Mouse (Mus musculus) hindbrain, embryonic 14.5 days (tissue): ENCODE data around the gene Rmnd5a. TPM values are rescaled to one million over a fixed set of nuclear protein-coding genes. Genes with fewer than 3 reads are reported as not detected.

Experiments
- ATAC-seq: fragments of 200-750 bp; cut with Nextera tagmentation; 2 replicates; pipeline ENCODE4 v1.8.0; 2017; ENCODE audit warnings: moderate number of reproducible peaks, mild to moderate bottlenecking, moderate TSS enrichment, moderate library complexity; ENCODE audit not compliant: low FRiP score
- DNase-seq: peaks from one replicate; pipeline ENCODE4 v3.0.0-alpha.2; 2015; ENCODE audit warnings: low spot score
- H3K27ac ChIP-seq: fragments of 300-500 bp; sonication (generic); 2 replicates; pipeline ENCODE4 v1.5.1; 2014; ENCODE audit warnings: mild to moderate bottlenecking, moderate library complexity
- H3K27me3 ChIP-seq: fragments of 300-500 bp; sonication (generic); 2 replicates; pipeline ENCODE4 v1.6.1; 2014; ENCODE audit warnings: mild to moderate bottlenecking, low read length, mixed read lengths; ENCODE audit not compliant: control insufficient read depth, insufficient read depth
- H3K36me3 ChIP-seq: fragments of 300-500 bp; sonication (generic); replicated peaks from 2 replicates; pipeline ENCODE4 v1.6.1; 2014; ENCODE audit not compliant: control insufficient read depth, insufficient read depth
- H3K4me1 ChIP-seq: fragments of 300-500 bp; sonication (generic); replicated peaks from 2 replicates; pipeline ENCODE4 v1.6.1; 2014; ENCODE audit warnings: antibody characterized with exemption, low read length, mixed read lengths; ENCODE audit not compliant: control insufficient read depth, insufficient read depth
- H3K4me2 ChIP-seq: fragments of 300-500 bp; sonication (generic); replicated peaks from 2 replicates; pipeline ENCODE4 v1.6.1; 2014; ENCODE audit warnings: mild to moderate bottlenecking, moderate library complexity
- H3K4me3 ChIP-seq: fragments of 300-500 bp; sonication (generic); replicated peaks from 2 replicates; pipeline ENCODE4 v1.5.1; 2014; ENCODE audit warnings: mild to moderate bottlenecking, low read length
- H3K9ac ChIP-seq: fragments of 300-500 bp; sonication (generic); 2 replicates; pipeline ENCODE4 v1.6.1; 2014
- H3K9me3 ChIP-seq: fragments of 300-500 bp; sonication (generic); 2 replicates; pipeline ENCODE4 v1.6.1; 2016; ENCODE audit warnings: low read length; ENCODE audit not compliant: control insufficient read depth
- WGBS: fragments of 180-500 bp; shearing (Covaris S2); extraction: QIAGEN DNeasy Blood & Tissue Kit; methylation state at CpG from one replicate; pipeline ENCODE4 v1.1.7; 2014; 5-methylcytosine and 5-hydroxymethylcytosine counted together
- polyA plus RNA-seq: library from polyadenylated mRNA; unstranded; fragments of >200 nt; fragmentation: Nextera tagmentation; extraction: Ambion mirVana; gene quantifications from 2 replicates; pipeline ENCODE4 v1.2.1, GENCODE M21; 2014

Gene Rmnd5a
- polyA plus RNA-seq, 1 experiment from 2014 or later: 5.8 TPM

DNA sequence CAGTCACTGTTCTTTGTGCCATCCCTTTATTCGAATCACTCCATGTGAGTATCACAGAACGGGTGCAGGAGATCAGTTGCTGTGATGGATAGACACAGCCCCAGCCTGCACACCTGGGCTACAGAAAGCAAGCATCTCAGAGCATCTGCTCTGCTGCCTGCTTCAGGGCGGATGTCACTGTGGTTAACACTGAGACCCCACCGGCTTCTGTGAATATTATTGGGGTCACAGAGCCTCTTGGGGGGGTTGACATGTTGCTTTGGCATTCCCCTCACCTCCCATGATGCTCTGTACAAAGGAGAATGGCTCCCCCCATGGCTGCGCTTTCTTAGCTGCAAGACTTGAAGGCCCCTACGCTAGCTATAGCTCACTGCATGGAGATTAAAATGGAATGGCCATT lies 71.0 kb downstream of the Rmnd5a start:
- H3K36me3 ChIP-seq: no peaks in the 10 kb centered on the region
- H3K4me1 ChIP-seq: no peaks in the 10 kb centered on the region
- H3K9ac ChIP-seq: no peak overlapping the region
- no peak for ATAC-seq
- H3K4me2 ChIP-seq: no peak overlapping the region
- no peak overlapping the region for H3K27ac ChIP-seq
- no peak overlapping the region for H3K4me3 ChIP-seq
- H3K27me3 ChIP-seq: no peaks in the 10 kb centered on the region
- 93% methylated on average over 6 of the region's 6 CpGs for whole genome bisulfite sequencing
- no peaks in the 10 kb centered on the region for H3K9me3 ChIP-seq
- DNase-seq: no peak

DNA sequence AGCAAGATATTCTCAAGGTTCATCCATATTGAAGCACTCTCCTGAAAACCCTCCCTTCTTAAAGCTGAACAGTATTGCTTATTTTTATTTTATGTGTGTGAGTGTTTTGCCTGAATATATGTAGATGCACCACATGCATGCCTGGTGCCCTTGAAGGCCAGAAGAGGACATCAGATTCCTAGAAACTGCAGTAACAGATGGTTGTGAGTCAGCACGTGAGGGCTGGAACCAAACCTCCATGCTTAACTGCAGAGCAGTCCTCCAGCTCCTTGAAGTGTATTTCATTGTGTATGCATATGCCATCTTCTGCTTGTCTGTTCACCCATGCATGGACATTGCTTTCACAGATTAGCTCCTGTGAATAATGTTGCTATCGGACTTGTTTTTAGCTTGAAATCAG lies 76.4 kb downstream of the Rmnd5a start:
- no peak for ATAC-seq

DNA sequence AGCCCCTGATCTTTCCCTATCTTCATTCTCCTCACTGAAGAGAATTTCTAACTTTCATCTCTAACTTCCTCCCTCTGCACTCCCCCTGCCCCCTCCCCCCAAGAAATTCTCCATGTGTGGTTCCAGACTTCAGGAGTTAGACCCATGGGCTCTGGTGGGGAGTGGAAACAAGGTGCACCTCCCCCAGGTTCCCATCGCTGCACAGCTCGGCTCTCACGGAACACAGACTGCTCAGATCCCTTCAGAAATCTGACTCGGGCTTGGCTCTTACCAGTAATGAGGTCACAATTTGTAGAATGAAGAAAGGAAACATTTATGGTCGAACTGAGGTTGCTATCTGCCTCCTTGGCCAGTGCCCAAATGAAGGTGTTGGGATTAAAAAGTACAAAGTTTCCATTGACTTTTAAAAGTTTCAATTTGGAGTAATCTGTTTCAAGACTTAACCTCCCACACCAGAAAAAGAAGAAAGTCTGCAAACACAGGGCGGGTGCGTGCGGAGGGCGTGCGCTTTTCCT lies 79.2 kb downstream of the Rmnd5a start:
- H3K9ac ChIP-seq: no peak overlapping the region
- no peak overlapping the region for H3K4me3 ChIP-seq
- WGBS: 89% methylated on average over 10 of the region's 10 CpGs
- no peaks in the 10 kb centered on the region for H3K27me3 ChIP-seq
- ATAC-seq: no peak
- no peaks in the 10 kb centered on the region for H3K36me3 ChIP-seq
- no peak overlapping the region for H3K27ac ChIP-seq
- DNase-seq: no peak
- H3K4me2 ChIP-seq: no peak overlapping the region
- no peaks in the 10 kb centered on the region for H3K4me1 ChIP-seq
- H3K9me3 ChIP-seq: no peaks in the 10 kb centered on the region

More for the DNA sequence above, 76.4 kb downstream of the Rmnd5a start:
- Histone ChIP-seq H3K27me3 (no peaks in the 10 kb centered on the region), H3K4me3 (no peak overlapping the region), H3K27ac (no peak overlapping the region), H3K9ac (no peak overlapping the region), H3K9me3 (no peaks in the 10 kb centered on the region), H3K4me1 (no peaks in the 10 kb centered on the region), H3K36me3 (no peaks in the 10 kb centered on the region), H3K4me2 (no peak overlapping the region)
- no peak for DNase-seq
- WGBS: 69% methylated on average over 2 of the region's 2 CpGs

- no peak overlapping the region for H3K9ac ChIP-seq
- no peak overlapping the region for H3K4me3 ChIP-seq
- H3K27me3 ChIP-seq: no peaks in the 10 kb centered on the region
- no peak overlapping the region for H3K27ac ChIP-seq
- no peaks in the 10 kb centered on the region for H3K4me1 ChIP-seq
- 66% methylated on average over 5 of the region's 5 CpGs for WGBS
- no peak overlapping the region for H3K4me2 ChIP-seq
- no peak for DNase-seq
- H3K36me3 ChIP-seq: no peaks in the 10 kb centered on the region
- no peaks in the 10 kb centered on the region for H3K9me3 ChIP-seq
- no peak for ATAC-seq
These were observed 79.7 kb downstream of the Rmnd5a start for GRCm38 (mm10) chr6:71360751-71361150.

DNA sequence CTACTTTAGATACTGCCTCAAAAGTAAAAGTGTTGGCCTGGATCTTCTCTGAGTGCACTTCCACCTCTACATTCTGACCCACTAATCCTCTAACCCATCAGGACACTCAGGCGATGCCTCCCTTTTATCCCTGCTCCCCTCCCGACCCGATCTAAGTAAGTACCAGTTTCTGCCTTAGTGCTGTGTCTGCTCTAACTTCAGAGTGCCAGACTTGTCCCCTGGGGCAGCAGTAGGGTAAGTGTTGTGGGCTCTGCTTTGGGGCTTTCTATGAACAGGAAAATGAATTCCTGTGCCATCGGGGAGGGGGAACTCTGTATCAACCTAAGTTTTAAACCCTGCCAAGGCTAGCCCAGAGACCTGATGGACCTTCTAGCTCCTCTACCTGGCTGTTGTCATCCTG lies 80.2 kb downstream of the Rmnd5a start:
- 83% methylated on average over 4 of the region's 4 CpGs for WGBS
- no peak overlapping the region for H3K9ac ChIP-seq
- no peaks in the 10 kb centered on the region for H3K4me1 ChIP-seq
- DNase-seq (no peak), ATAC-seq (no peak)
- no peaks in the 10 kb centered on the region for H3K27me3 ChIP-seq
- H3K36me3 ChIP-seq: no peaks in the 10 kb centered on the region
- no peak overlapping the region for H3K4me3 ChIP-seq
- H3K4me2 ChIP-seq: no peak overlapping the region
- H3K9me3 ChIP-seq: no peaks in the 10 kb centered on the region
- no peak overlapping the region for H3K27ac ChIP-seq

DNA sequence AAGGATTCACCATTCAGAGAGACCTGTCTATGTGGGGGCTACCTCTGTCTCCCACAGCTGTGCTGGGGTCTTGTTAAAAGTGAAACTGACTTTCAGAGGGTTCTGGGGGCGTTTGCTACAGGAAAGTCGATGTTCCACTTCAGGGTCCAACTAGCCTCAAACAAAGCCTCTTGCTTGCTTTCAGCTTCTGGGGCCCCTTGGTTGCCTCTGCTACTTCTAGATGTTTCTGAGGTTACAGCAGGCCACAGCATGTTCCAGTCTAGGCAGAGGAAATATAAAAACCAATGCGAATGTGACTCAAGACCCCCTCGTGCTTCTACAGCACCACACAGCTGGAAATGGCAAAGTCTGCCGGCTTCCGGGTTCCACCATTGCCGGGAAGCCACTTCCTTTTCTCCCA lies 82.9 kb downstream of the Rmnd5a start:
- Histone ChIP-seq H3K27me3 (no peaks in the 10 kb centered on the region), H3K9me3 (no peaks in the 10 kb centered on the region), H3K4me2 (no peak overlapping the region), H3K4me1 (no peaks in the 10 kb centered on the region), H3K9ac (no peak overlapping the region), H3K4me3 (no peak overlapping the region), H3K36me3 (no peaks in the 10 kb centered on the region), H3K27ac (no peak overlapping the region)
- DNase-seq (no peak), ATAC-seq (no peak)
- WGBS: 93% methylated on average over 7 of the region's 7 CpGs

- no peak overlapping the region for H3K27ac ChIP-seq
- no peak overlapping the region for H3K9ac ChIP-seq
- H3K36me3 ChIP-seq: no peaks in the 10 kb centered on the region
- DNase-seq (no peak), ATAC-seq (no peak)
- H3K4me3 ChIP-seq: no peak overlapping the region
- no peaks in the 10 kb centered on the region for H3K4me1 ChIP-seq
- H3K4me2 ChIP-seq: no peak overlapping the region
- no peaks in the 10 kb centered on the region for H3K27me3 ChIP-seq
- H3K9me3 ChIP-seq: no peaks in the 10 kb centered on the region
- WGBS: 82% methylated on average over 2 of the region's 2 CpGs
These were observed 86.7 kb downstream of the Rmnd5a start for GRCm38 (mm10) chr6:71353722-71354121.

- no peaks in the 10 kb centered on the region for H3K4me1 ChIP-seq
- WGBS: 88% methylated on average over 10 of the region's 10 CpGs
- no peak overlapping the region for H3K4me3 ChIP-seq
- DNase-seq (no peak), ATAC-seq (no peak)
- 0 out of 2 replicates have a peak, but pooled peaks cover 1% of the 10 kb centered on the region for H3K9me3 ChIP-seq
- H3K27me3 ChIP-seq: no peaks in the 10 kb centered on the region
- no peaks in the 10 kb centered on the region for H3K36me3 ChIP-seq
- no peak overlapping the region for H3K4me2 ChIP-seq
- H3K9ac ChIP-seq: no peak overlapping the region
- H3K27ac ChIP-seq: no peak overlapping the region
These were observed 87.5 kb downstream of the Rmnd5a start for GRCm38 (mm10) chr6:71352866-71353427.

DNA sequence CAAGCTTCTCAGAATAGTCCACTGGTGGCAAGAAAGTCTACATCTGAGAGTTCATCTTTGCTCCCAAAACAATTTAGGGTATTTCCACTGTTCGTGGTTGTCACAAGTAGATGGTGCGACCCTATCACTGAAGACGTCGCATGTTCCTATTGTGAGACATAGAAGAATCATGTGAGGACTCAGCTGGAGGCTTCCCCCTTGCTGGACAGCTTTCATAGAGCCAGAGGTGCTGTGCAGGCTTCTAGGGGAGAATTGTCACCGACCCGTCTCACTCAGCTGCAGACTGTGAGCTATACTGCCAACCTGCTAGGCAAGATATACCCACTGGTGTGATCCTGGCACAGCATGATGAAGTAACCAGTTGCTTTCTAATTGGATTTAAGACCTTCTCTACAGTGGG lies 88.2 kb downstream of the Rmnd5a start:
- no peak for DNase-seq
- no peaks in the 10 kb centered on the region for H3K36me3 ChIP-seq
- 95% methylated on average over 6 of the region's 6 CpGs for WGBS
- no peaks in the 10 kb centered on the region for H3K4me1 ChIP-seq
- H3K27ac ChIP-seq: no peak overlapping the region
- no peak for ATAC-seq
- no peak overlapping the region for H3K4me2 ChIP-seq
- H3K27me3 ChIP-seq: no peaks in the 10 kb centered on the region
- H3K9ac ChIP-seq: no peak overlapping the region
- 0 out of 2 replicates have a peak, but pooled peaks cover 5% of the 10 kb centered on the region for H3K9me3 ChIP-seq
- H3K4me3 ChIP-seq: no peak overlapping the region

DNA sequence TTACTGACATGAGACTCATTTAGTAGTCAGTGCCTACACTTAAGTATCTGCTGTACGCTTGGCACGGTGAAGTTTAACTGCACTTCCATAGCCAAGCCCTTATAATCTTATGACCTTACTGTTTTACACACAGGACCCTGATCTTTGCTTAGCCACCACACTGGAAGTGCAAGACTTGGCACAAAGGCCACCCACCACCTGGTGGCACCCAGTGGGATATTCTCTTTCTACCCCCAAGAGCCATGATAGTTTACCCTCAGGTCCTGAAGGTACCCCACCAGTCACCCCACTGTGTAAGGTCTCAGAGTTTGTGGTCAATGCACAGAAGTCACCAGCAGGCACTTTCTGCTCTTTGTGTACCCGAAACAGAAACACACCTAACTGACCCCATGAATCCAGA lies 89.2 kb downstream of the Rmnd5a start:
- ATAC-seq (no peak), DNase-seq (no peak)
- H3K27ac ChIP-seq: no peak overlapping the region
- H3K27me3 ChIP-seq: no peaks in the 10 kb centered on the region
- H3K4me3 ChIP-seq: no peak overlapping the region
- no peak overlapping the region for H3K4me2 ChIP-seq
- H3K4me1 ChIP-seq: no peaks in the 10 kb centered on the region
- 96% methylated on average over 3 of the region's 3 CpGs for WGBS
- H3K9ac ChIP-seq: no peak overlapping the region
- H3K36me3 ChIP-seq: no peaks in the 10 kb centered on the region
- 0 out of 2 replicates have a peak, but pooled peaks cover 5% of the 10 kb centered on the region for H3K9me3 ChIP-seq
